Mouse (Mus musculus) intestine, embryonic 16.5 days (tissue): ENCODE results near the gene Zswim3. TPM values are rescaled to one million over a fixed set of nuclear protein-coding genes. Genes with fewer than 3 reads are reported as not detected.

ENCODE experiments used
- ATAC-seq: fragments of 200-750 bp; cut with Nextera tagmentation; 2 replicates; pipeline ENCODE4 v1.8.0; 2017; ENCODE audit warnings: moderate TSS enrichment, moderate library complexity
- H3K27ac ChIP-seq: fragments of 300-500 bp; sonication (generic); 2 replicates; pipeline ENCODE4 v1.5.1; 2014; ENCODE audit warnings: mild to moderate bottlenecking, low read length
- H3K27me3 ChIP-seq: fragments of 300-500 bp; sonication (generic); replicated peaks from 2 replicates; pipeline ENCODE4 v1.6.1; 2014; ENCODE audit warnings: low read length, control low read depth, mixed read lengths; ENCODE audit not compliant: control insufficient read depth, insufficient read depth
- H3K36me3 ChIP-seq: fragments of 300-500 bp; sonication (generic); 2 replicates; pipeline ENCODE4 v1.6.1; 2014; ENCODE audit warnings: low read length, control low read depth; ENCODE audit not compliant: control insufficient read depth, insufficient read depth
- H3K4me1 ChIP-seq: fragments of 300-500 bp; sonication (generic); 2 replicates; pipeline ENCODE4 v1.6.1; 2014; ENCODE audit warnings: low read length, control low read depth, mixed read lengths; ENCODE audit not compliant: control insufficient read depth, insufficient read depth
- H3K4me2 ChIP-seq: fragments of 300-500 bp; sonication (generic); 2 replicates; pipeline ENCODE4 v1.6.1; 2014; ENCODE audit warnings: low read depth, low read length, control low read depth
- H3K4me3 ChIP-seq: fragments of 300-500 bp; sonication (generic); 2 replicates; pipeline ENCODE4 v1.5.1; 2014; ENCODE audit warnings: mild to moderate bottlenecking, low read length
- H3K9ac ChIP-seq: fragments of 300-500 bp; sonication (generic); 2 replicates; pipeline ENCODE4 v1.6.1; 2014; ENCODE audit warnings: low read depth, low read length
- H3K9me3 ChIP-seq: fragments of 300-500 bp; sonication (generic); 2 replicates; pipeline ENCODE4 v1.6.1; 2016; ENCODE audit warnings: low read length, control low read depth; ENCODE audit not compliant: control insufficient read depth
- WGBS: fragments of 180-500 bp; shearing (Covaris S2); extraction: QIAGEN DNeasy Blood & Tissue Kit; methylation state at CpG from one replicate; pipeline ENCODE4 v1.1.7; 2014; 5-methylcytosine and 5-hydroxymethylcytosine counted together
- polyA plus RNA-seq: library from polyadenylated mRNA; unstranded; fragments of >200 nt; fragmentation: Nextera tagmentation; extraction: Ambion mirVana; gene quantifications from 2 replicates; pipeline ENCODE4 v1.2.1, GENCODE M21; 2015

Zswim3 gene
- polyA plus RNA-seq, 1 experiment from 2014 or later = 10.3 TPM

- Histone ChIP-seq H3K9me3 (no peaks in the 10 kb centered on the region), H3K9ac (no peak overlapping the region), H3K27ac (no peak overlapping the region), H3K27me3 (no peaks in the 10 kb centered on the region), H3K36me3 (peaks cover 18% of the 10 kb centered on the region), H3K4me2 (no peak overlapping the region), H3K4me3 (no peak overlapping the region), H3K4me1 (peaks cover 5% of the 10 kb centered on the region)
- ATAC-seq = no peak
- 87% methylated on average over 1 of the region's 1 CpGs for WGBS
Measured at GRCm38 (mm10) chr2:164829090-164829489, 24.2 kb downstream of the Zswim3 start.

- ATAC-seq = no peak
- no peak overlapping the region for H3K27ac ChIP-seq
- WGBS = 90% methylated on average over 10 of the region's 10 CpGs
Measured at GRCm38 (mm10) chr2:164831029-164831428, 26.1 kb downstream of the Zswim3 start.

GRCm38 (mm10) chr2:164832032-164832747 is 27.3 kb downstream of the Zswim3 start:
- ATAC-seq = no peak
- H3K9me3 ChIP-seq = no peaks in the 10 kb centered on the region
- H3K4me2 ChIP-seq = peak overlapping the region; percentile 99
- 61% methylated on average over 16 of the region's 16 CpGs for WGBS
- peaks cover 15% of the 10 kb centered on the region for H3K4me1 ChIP-seq
- H3K9ac ChIP-seq = peak overlapping the region; percentile 87
- H3K36me3 ChIP-seq = peaks cover 8% of the 10 kb centered on the region
- peak overlapping the region; percentile 95 for H3K27ac ChIP-seq
- peak overlapping the region; percentile 77 for H3K4me3 ChIP-seq
- H3K27me3 ChIP-seq = no peaks in the 10 kb centered on the region

More at GRCm38 (mm10) chr2:164831029-164831428, 26.1 kb downstream of the Zswim3 start:
- Histone ChIP-seq H3K36me3 (peaks cover 6% of the 10 kb centered on the region), H3K27me3 (no peaks in the 10 kb centered on the region), H3K9ac (no peak overlapping the region), H3K4me1 (peaks cover 15% of the 10 kb centered on the region), H3K4me3 (no peak overlapping the region), H3K4me2 (no peak overlapping the region), H3K9me3 (no peaks in the 10 kb centered on the region)

GRCm38 (mm10) chr2:164832748-164833301 is 27.9 kb downstream of the Zswim3 start, which contains the start of gene Ctsa:
Ctsa (plus strand) TSS chr2:164832873.
- WGBS = under 1% methylated on average over 35 of the region's 35 CpGs
- peak within 1 kb of the TSS; percentile 77 for H3K4me3 ChIP-seq
- H3K27ac ChIP-seq = peak within 1 kb of the TSS; percentile 95
- ATAC-seq = peak; percentile 77
- H3K4me1 ChIP-seq = peaks cover 15% of the 10 kb centered on the region
- H3K36me3 ChIP-seq = peaks cover 11% of the 10 kb centered on the region
- H3K27me3 ChIP-seq = no peaks in the 10 kb centered on the region
- H3K9me3 ChIP-seq = no peaks in the 10 kb centered on the region
- H3K4me2 ChIP-seq = peak within 1 kb of the TSS; percentile 99
- peak within 1 kb of the TSS; percentile 87 for H3K9ac ChIP-seq

GRCm38 (mm10) chr2:164833314-164833959 is 28.5 kb downstream of the Zswim3 start, which contains the start of gene Neurl2:
Neurl2 (minus strand) TSS chr2:164833456.
- Histone ChIP-seq H3K27me3 (no peaks in the 10 kb centered on the region), H3K4me2 (peak within 1 kb of the TSS; percentile 99), H3K27ac (peak within 1 kb of the TSS; percentile 95), H3K9me3 (no peaks in the 10 kb centered on the region), H3K4me3 (peak within 1 kb of the TSS; percentile 77), H3K4me1 (peaks cover 15% of the 10 kb centered on the region), H3K36me3 (peaks cover 15% of the 10 kb centered on the region), H3K9ac (peak within 1 kb of the TSS; percentile 87)
- WGBS = under 1% methylated on average over 31 of the region's 31 CpGs
- peak; percentile 64 for ATAC-seq

GRCm38 (mm10) chr2:164834531-164834930 is 29.6 kb downstream of the Zswim3 start:
- peak overlapping the region; percentile 87 for H3K9ac ChIP-seq
- H3K4me1 ChIP-seq = peaks cover 15% of the 10 kb centered on the region
- H3K4me3 ChIP-seq = peak overlapping the region; percentile 77
- ATAC-seq = peak; percentile 24
- H3K27ac ChIP-seq = peak overlapping the region; percentile 95; the same call in 1 of the 2 replicates
- 34% methylated on average over 8 of the region's 8 CpGs for WGBS
- no peaks in the 10 kb centered on the region for H3K9me3 ChIP-seq
- H3K36me3 ChIP-seq = peaks cover 20% of the 10 kb centered on the region
- no peaks in the 10 kb centered on the region for H3K27me3 ChIP-seq
- peak overlapping the region; percentile 99 for H3K4me2 ChIP-seq

GRCm38 (mm10) chr2:164835164-164835563 is 30.3 kb downstream of the Zswim3 start:
- Histone ChIP-seq H3K9me3 (no peaks in the 10 kb centered on the region), H3K4me3 (peak overlapping the region; percentile 77), H3K4me1 (peaks cover 15% of the 10 kb centered on the region), H3K27ac (0 out of 2 replicates have a peak overlapping the region, but pooled peaks have one; percentile 1), H3K36me3 (peaks cover 23% of the 10 kb centered on the region), H3K4me2 (peak overlapping the region; percentile 99), H3K9ac (peak overlapping the region; percentile 87), H3K27me3 (no peaks in the 10 kb centered on the region)
- WGBS = 94% methylated on average over 4 of the region's 4 CpGs
- no peak for ATAC-seq

- 52% methylated on average over 3 of the region's 3 CpGs for WGBS
- Histone ChIP-seq H3K36me3 (no peaks in the 10 kb centered on the region), H3K27ac (no peak overlapping the region)
Measured at GRCm38 (mm10) chr2:164845782-164846181, 40.9 kb downstream of the Zswim3 start.

GRCm38 (mm10) chr2:164850061-164850460 is 45.2 kb downstream of the Zswim3 start:
- WGBS = 85% methylated on average over 8 of the region's 8 CpGs
- no peak overlapping the region for H3K4me3 ChIP-seq
- no peak overlapping the region for H3K4me2 ChIP-seq
- H3K9ac ChIP-seq = no peak overlapping the region
- H3K4me1 ChIP-seq = 0 out of 2 replicates have a peak, but pooled peaks cover 2% of the 10 kb centered on the region
- ATAC-seq = no peak
- no peaks in the 10 kb centered on the region for H3K9me3 ChIP-seq
- H3K36me3 ChIP-seq = no peaks in the 10 kb centered on the region
- H3K27me3 ChIP-seq = 0 out of 2 replicates have a peak, but pooled peaks cover 2% of the 10 kb centered on the region
- no peak overlapping the region for H3K27ac ChIP-seq

More at GRCm38 (mm10) chr2:164845782-164846181, 40.9 kb downstream of the Zswim3 start:
- H3K4me3 ChIP-seq = no peak overlapping the region
- no peaks in the 10 kb centered on the region for H3K9me3 ChIP-seq
- no peak for ATAC-seq
- no peaks in the 10 kb centered on the region for H3K27me3 ChIP-seq
- no peak overlapping the region for H3K4me2 ChIP-seq
- H3K9ac ChIP-seq = no peak overlapping the region
- H3K4me1 ChIP-seq = no peaks in the 10 kb centered on the region
